In genomic region chr7:75782723-75783011, GRCm38 (mm10) we compare ENCODE assay signal across 10 mouse cellular contexts.
A peak's percentile ranks its signal among the peaks of the same experiment; 100 is the strongest.
DNase-seq lines count a peak whose midpoint lies in the region; ATAC-seq and TF ChIP-seq lines count a peak whose summit lies in the region.
"Had no signal": no experiment of that assay in that cellular context is flagged by ENCODE, and none has a peak within 500 bp of the region (broad histone marks: within the 10 kb centered on the region; RNA-seq: fewer than 3 reads in every experiment).

No protein-coding gene starts in this region.

- peaks cover 5% of the 10 kb centered on the region for H3K27me3 ChIP-seq in erythroblast, embryonic 14.5 days (ENCODE audit: control insufficient read depth)
- H3K27me3 ChIP-seq in liver, embryonic 12.5 days (replicated peaks), result 0 out of 2 replicates have a peak, but pooled peaks cover 9% of the 10 kb centered on the region
- H3K27me3 ChIP-seq in neural tube, embryonic 15.5 days (replicated peaks), result no peaks in the 10 kb centered on the region
- H3K27me3 ChIP-seq: limb, embryonic 12.5 days; neural tube, embryonic 13.5 days had no signal

- H3K36me3 ChIP-seq in erythroblast, embryonic 14.5 days (ENCODE audit: control insufficient read depth), result peaks cover 29% of the 10 kb centered on the region
- H3K36me3 ChIP-seq in liver, embryonic 12.5 days, result peaks cover 30% of the 10 kb centered on the region
- no peaks in the 10 kb centered on the region for H3K36me3 ChIP-seq in neural tube, embryonic 15.5 days

- peak overlapping the region; percentile 80 for H3K4me2 ChIP-seq in liver, embryonic 12.5 days
- H3K4me2 ChIP-seq in neural tube, embryonic 15.5 days, result no peak overlapping the region

- H3K9me3 ChIP-seq in erythroblast, embryonic 14.5 days (ENCODE audit: control insufficient read depth, low read length), result no peaks in the 10 kb centered on the region
- no peaks in the 10 kb centered on the region for H3K9me3 ChIP-seq in liver, embryonic 12.5 days (replicated peaks)
- H3K9me3 ChIP-seq in neural tube, embryonic 15.5 days (replicated peaks), result no peaks in the 10 kb centered on the region
- H3K9me3 ChIP-seq: limb, embryonic 12.5 days; neural tube, embryonic 13.5 days had no signal

- peaks cover 32% of the 10 kb centered on the region for H3K4me1 ChIP-seq in erythroblast, embryonic 14.5 days (ENCODE audit: control insufficient read depth)
- peaks cover 3% of the 10 kb centered on the region for H3K4me1 ChIP-seq in lung, adult 2 months (ENCODE audit: control insufficient read depth, insufficient read depth, low read length)
- peaks cover 2% of the 10 kb centered on the region for H3K4me1 ChIP-seq in bone marrow, adult 2 months (ENCODE audit: control insufficient read depth, insufficient read depth, low read length)
- peaks cover 51% of the 10 kb centered on the region for H3K4me1 ChIP-seq in liver, embryonic 12.5 days
- H3K4me1 ChIP-seq in neural tube, embryonic 15.5 days, result peaks cover 3% of the 10 kb centered on the region; the same call in 1 of the 2 replicates

- no peak for TF ChIP-seq POLR2A in lung, adult 2 months (IDR thresholded peaks at IDR 0.05; ENCODE audit: borderline replicate concordance, extremely low read depth, low read depth, low read length)
- no peak for TF ChIP-seq POLR2A in bone marrow, adult 2 months (IDR thresholded peaks at IDR 0.05; ENCODE audit: borderline replicate concordance, control insufficient read depth, low read depth, low read length)

- peak overlapping the region; percentile 83 for H3K9ac ChIP-seq in liver, embryonic 12.5 days
- no peak overlapping the region for H3K9ac ChIP-seq in neural tube, embryonic 15.5 days (replicated peaks)
- H3K9ac ChIP-seq: limb, embryonic 12.5 days had no signal

- no peak for DNase-seq in lung, adult 2 months
- no peak for DNase-seq in lung, postnatal 25 days (ENCODE audit: low spot score)

- peak overlapping the region; percentile 83 for H3K4me3 ChIP-seq in erythroblast, embryonic 14.5 days (replicated peaks)
- H3K4me3 ChIP-seq in lung, adult 2 months (replicated peaks; ENCODE audit: extremely low read depth, low read depth, low read length), result peak overlapping the region; percentile 1
- peak overlapping the region; percentile 95 for H3K4me3 ChIP-seq in bone marrow, adult 2 months (replicated peaks; ENCODE audit: control insufficient read depth, low read depth, low read length)
- peak overlapping the region; percentile 79 for H3K4me3 ChIP-seq in liver, embryonic 12.5 days
- H3K4me3 ChIP-seq in neural tube, embryonic 15.5 days (replicated peaks), result no peak overlapping the region

- ATAC-seq in erythroblast, adult 5-6 weeks (replicated peaks; ENCODE audit: low FRiP score, poor library complexity, severe bottlenecking), result no peak
- ATAC-seq in liver, embryonic 12.5 days, result no peak
- no peak for ATAC-seq in monocyte, adult 5-6 weeks (replicated peaks; ENCODE audit: insufficient number of reproducible peaks, low FRiP score, low TSS enrichment, poor library complexity, severe bottlenecking)
- ATAC-seq in neural tube, embryonic 15.5 days (ENCODE audit: low FRiP score), result no peak

- 34% methylated on average over 3 of the region's 3 CpGs for WGBS in lung, adult 2 months
- WGBS in bone marrow, adult 2 months, result 21% methylated on average over 3 of the region's 3 CpGs
- WGBS in liver, embryonic 12.5 days (ENCODE audit: insufficient replicate concordance), result 56% methylated on average over 3 of the region's 3 CpGs
- WGBS in neural tube, embryonic 15.5 days, result 85% methylated on average over 3 of the region's 3 CpGs

- TF ChIP-seq CTCF in lung, adult 2 months (IDR thresholded peaks at IDR 0.05; ENCODE audit: insufficient read depth, low read length), result no peak
- TF ChIP-seq CTCF in bone marrow, adult 2 months (IDR thresholded peaks at IDR 0.05; ENCODE audit: control insufficient read depth, insufficient read depth, low read length), result no peak

- no peak overlapping the region for H3K27ac ChIP-seq in bone marrow, adult 2 months (ENCODE audit: control insufficient read depth, insufficient read depth, low read depth, low read length, poor library complexity)
- H3K27ac ChIP-seq in liver, embryonic 12.5 days, result no peak overlapping the region
- H3K27ac ChIP-seq in neural tube, embryonic 15.5 days (replicated peaks), result no peak overlapping the region
- H3K27ac ChIP-seq: limb, embryonic 12.5 days; neural tube, embryonic 13.5 days had no signal
